Mouse (Mus musculus): Measurements from ENCODE around the gene Gm20388.

DNA sequence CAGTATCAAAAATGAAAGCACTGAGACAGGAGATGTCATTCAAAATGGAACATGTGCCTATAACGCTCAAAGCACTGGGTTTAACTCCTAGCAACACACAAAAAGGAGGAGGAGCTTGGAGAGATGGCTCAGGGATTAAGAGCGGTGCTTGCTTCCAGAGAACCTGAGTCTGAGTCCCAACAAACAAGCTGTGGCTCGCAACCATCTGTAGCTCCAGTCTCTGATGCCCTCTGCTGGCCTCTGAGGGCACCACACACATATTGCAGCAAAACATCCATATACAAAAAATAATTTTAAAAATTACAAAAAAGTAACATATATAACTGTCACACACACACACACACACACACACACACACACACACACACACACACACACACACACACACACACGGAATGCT lies 3379.5 kb downstream of the Gm20388 start:
- no peak for TF ChIP-seq TAL1 (IDR thresholded peaks at IDR 0.05; ENCODE audit: low read length)
- no peak for TF ChIP-seq GATA1 (IDR thresholded peaks at IDR 0.05; ENCODE audit: low read length)

Measured in erythroblast, embryonic 14.5 days (primary cell).